Mouse (Mus musculus) liver, embryonic 12.5 days (tissue): ENCODE results near the gene Tigit. TPM values are rescaled to one million over a fixed set of nuclear protein-coding genes. Genes with fewer than 3 reads are reported as not detected.

Experiments used
- ATAC-seq: fragments of 200-750 bp; cut with Nextera tagmentation; 2 replicates; pipeline ENCODE4 v1.8.0; 2017; ENCODE audit warnings: moderate number of reproducible peaks, mild to moderate bottlenecking, moderate library complexity
- H3K27ac ChIP-seq: fragments of 300-500 bp; sonication (generic); 2 replicates; pipeline ENCODE4 v1.5.1; 2016; ENCODE audit warnings: mild to moderate bottlenecking
- H3K27me3 ChIP-seq: fragments of 300-500 bp; sonication (generic); replicated peaks from 2 replicates; pipeline ENCODE4 v1.6.1; 2016; ENCODE audit warnings: mild to moderate bottlenecking, moderate library complexity
- H3K36me3 ChIP-seq: fragments of 300-500 bp; sonication (generic); 2 replicates; pipeline ENCODE4 v1.6.1; 2016; ENCODE audit warnings: mild to moderate bottlenecking, moderate library complexity
- H3K4me1 ChIP-seq: fragments of 300-500 bp; sonication (generic); 2 replicates; pipeline ENCODE4 v1.6.1; 2016
- H3K4me2 ChIP-seq: fragments of 300-500 bp; sonication (generic); 2 replicates; pipeline ENCODE4 v1.6.1; 2016; ENCODE audit warnings: mild to moderate bottlenecking, moderate library complexity
- H3K4me3 ChIP-seq: fragments of 300-500 bp; sonication (generic); 2 replicates; pipeline ENCODE4 v1.5.1; 2016; ENCODE audit warnings: mild to moderate bottlenecking, moderate library complexity
- H3K9ac ChIP-seq: fragments of 300-500 bp; sonication (generic); 2 replicates; pipeline ENCODE4 v1.6.1; 2016; ENCODE audit warnings: mild to moderate bottlenecking, moderate library complexity
- H3K9me3 ChIP-seq: fragments of 300-500 bp; sonication (generic); replicated peaks from 2 replicates; pipeline ENCODE4 v1.6.1; 2016; ENCODE audit warnings: mild to moderate bottlenecking, moderate library complexity
- WGBS: fragments of 180-500 bp; shearing (Covaris S2); methylation state at CpG from one replicate; pipeline ENCODE4 v1.1.7; 2016; ENCODE audit not compliant: insufficient replicate concordance; 5-methylcytosine and 5-hydroxymethylcytosine counted together
- polyA plus RNA-seq: library from polyadenylated mRNA; unstranded; fragments of >200 nt; fragmentation: Nextera tagmentation; extraction: Ambion mirVana; gene quantifications from 2 replicates; pipeline ENCODE4 v1.2.1, GENCODE M21; 2016

Gene Tigit
- polyA plus RNA-seq = not detected in 2 replicates

DNA sequence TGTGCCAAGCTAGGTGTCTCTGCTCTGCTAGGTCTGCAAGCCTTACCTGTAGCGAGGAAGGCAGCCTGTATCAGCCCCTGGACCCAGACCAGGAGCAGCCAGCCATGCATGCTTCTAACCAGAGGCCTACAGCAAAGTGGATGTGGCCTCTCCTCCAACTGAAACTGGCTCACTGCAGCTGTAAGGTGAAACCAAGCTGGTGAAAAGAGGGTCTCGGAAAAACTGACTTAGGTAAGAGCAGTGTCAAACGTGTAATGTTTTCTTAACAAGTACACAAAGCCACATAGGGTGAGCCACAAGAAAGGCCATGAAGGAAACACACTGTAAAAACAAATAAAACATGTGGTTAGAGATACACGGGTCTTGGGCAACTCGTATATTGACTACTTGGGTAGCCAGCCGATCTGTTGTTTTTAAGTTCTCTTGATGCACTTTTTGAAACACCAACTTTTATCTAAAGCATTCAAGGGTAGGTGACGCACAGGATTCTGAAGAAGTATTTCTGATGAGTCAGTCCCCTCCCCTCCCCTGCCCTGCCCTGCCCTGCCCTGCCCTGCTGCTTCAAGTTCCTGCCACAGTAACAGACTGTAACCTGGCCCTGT, at the start of gene Tigit:
Gene Tigit, minus strand, starts transcription at position 169 of the 602 bp plus-strand sequence.
- Histone ChIP-seq H3K4me1 (no peaks in the 10 kb centered on the region), H3K36me3 (no peaks in the 10 kb centered on the region), H3K4me2 (no peak within 1 kb of the TSS), H3K4me3 (no peak within 1 kb of the TSS), H3K9ac (no peak within 1 kb of the TSS), H3K27me3 (no peaks in the 10 kb centered on the region), H3K27ac (no peak within 1 kb of the TSS), H3K9me3 (no peaks in the 10 kb centered on the region)
- WGBS = 58% methylated on average over 7 of the region's 7 CpGs
- ATAC-seq = peak; percentile 64; the same call in 1 of the 2 replicates

DNA sequence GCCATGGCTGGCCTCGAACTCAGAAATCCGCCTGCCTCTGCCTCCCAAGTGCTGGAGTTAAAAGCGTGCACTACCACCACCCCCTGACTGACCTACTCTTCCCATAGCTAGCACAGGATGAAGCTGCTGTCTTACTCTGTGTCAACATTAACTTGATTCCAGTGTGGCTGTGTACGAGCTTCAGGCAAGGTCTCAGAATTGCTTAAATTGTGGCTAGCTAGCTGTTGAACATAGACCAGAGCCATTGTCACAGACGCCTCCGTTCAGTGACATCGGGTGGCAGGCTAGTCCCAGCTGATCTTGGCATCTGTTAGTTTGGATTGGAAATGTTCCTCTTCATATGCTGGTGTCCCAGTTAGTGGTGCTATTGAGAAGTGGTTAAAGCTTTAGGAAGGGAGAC, 47.4 kb upstream of the Tigit start:
- no peak for ATAC-seq
- Histone ChIP-seq H3K9ac (no peak overlapping the region), H3K4me3 (no peak overlapping the region), H3K4me1 (no peaks in the 10 kb centered on the region), H3K36me3 (no peaks in the 10 kb centered on the region), H3K4me2 (no peak overlapping the region), H3K9me3 (no peaks in the 10 kb centered on the region), H3K27ac (no peak overlapping the region), H3K27me3 (no peaks in the 10 kb centered on the region)
- 79% methylated on average over 7 of the region's 7 CpGs for WGBS

DNA sequence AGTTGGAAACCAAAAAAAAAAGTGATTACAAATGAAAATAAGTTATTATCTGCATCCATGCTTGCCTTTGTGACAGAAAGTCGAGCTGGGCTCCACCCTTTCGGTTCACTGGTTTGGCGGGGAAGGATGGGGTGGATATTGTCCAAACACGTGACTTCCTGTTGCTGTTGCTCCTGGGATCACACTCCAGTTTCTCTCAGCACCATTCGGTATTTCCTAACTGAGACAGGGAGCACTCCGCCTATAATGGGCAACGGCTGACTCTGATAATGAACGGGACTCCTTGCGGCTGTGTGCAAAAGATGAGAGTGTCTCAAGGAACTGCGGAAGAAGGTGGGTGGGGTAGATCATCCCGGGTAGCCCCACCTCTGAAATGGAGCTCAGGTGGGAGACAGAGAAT, 46.7 kb upstream of the Tigit start:
- H3K4me1 ChIP-seq = no peaks in the 10 kb centered on the region
- H3K4me2 ChIP-seq = no peak overlapping the region
- 71% methylated on average over 11 of the region's 11 CpGs for WGBS
- H3K36me3 ChIP-seq = no peaks in the 10 kb centered on the region
- no peaks in the 10 kb centered on the region for H3K9me3 ChIP-seq
- H3K27me3 ChIP-seq = no peaks in the 10 kb centered on the region
- H3K9ac ChIP-seq = no peak overlapping the region
- no peak overlapping the region for H3K27ac ChIP-seq
- no peak overlapping the region for H3K4me3 ChIP-seq
- no peak for ATAC-seq

DNA sequence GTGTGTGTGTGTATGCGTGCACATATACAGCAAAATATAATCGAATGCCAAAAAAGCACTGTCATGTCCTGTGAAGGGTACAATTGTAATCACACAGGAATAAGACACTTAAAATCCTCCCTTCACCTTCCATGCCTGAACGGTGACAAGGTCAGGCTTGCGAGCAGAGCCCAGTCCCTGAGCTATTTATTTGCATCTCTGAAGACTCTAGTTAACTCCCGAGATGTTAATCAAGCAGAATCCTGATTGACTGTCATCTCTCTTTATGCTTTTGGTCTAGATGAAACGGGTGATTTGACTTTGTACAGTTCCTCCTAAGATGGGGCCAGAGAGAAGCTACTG, 46.2 kb upstream of the Tigit start:
- WGBS = 57% methylated on average over 6 of the region's 6 CpGs
- no peaks in the 10 kb centered on the region for H3K27me3 ChIP-seq

DNA sequence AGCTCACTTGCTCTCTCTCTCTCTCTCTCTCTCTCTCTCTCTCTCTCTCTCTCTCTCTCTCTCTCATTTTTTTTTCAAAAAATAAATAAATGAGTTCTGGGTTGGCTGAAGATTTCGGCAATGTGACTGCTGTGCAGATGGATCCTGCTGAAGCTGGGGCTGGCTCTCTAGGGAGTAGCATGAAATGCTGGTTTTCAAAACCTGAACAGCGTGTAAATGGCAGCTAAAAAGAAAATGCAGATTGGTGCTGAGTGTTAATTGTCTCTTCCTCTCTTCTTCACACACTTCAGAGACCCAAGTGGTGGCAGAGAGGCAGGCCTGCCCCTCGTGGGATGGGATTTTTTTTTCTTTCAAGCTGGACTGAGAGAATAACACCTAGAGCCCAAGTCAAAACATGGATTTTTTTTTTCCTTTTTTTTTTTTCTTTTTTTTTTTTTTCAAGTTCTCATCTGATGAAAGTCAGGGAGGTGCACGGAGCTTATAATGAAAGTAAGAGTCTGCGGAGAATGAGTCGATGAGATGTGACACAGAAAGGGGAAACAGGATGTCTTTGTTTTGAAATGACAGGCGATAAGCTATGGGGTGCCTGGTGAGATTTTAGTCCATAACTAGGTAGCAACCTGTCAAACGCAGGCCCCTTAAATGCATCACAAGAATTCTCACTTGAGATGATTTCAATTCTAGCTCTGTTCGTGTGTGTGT, 45.6 kb upstream of the Tigit start:
- no peak overlapping the region for H3K9ac ChIP-seq
- H3K4me1 ChIP-seq = no peaks in the 10 kb centered on the region
- no peak overlapping the region for H3K27ac ChIP-seq
- no peaks in the 10 kb centered on the region for H3K27me3 ChIP-seq
- WGBS = 47% methylated on average over 9 of the region's 9 CpGs
- H3K9me3 ChIP-seq = no peaks in the 10 kb centered on the region
- no peak overlapping the region for H3K4me3 ChIP-seq
- no peak for ATAC-seq
- no peaks in the 10 kb centered on the region for H3K36me3 ChIP-seq
- no peak overlapping the region for H3K4me2 ChIP-seq

More for the DNA sequence above, 46.2 kb upstream of the Tigit start:
- ATAC-seq = no peak
- Histone ChIP-seq H3K4me3 (no peak overlapping the region), H3K9me3 (no peaks in the 10 kb centered on the region), H3K36me3 (no peaks in the 10 kb centered on the region), H3K27ac (no peak overlapping the region), H3K4me1 (no peaks in the 10 kb centered on the region), H3K9ac (no peak overlapping the region), H3K4me2 (no peak overlapping the region)

DNA sequence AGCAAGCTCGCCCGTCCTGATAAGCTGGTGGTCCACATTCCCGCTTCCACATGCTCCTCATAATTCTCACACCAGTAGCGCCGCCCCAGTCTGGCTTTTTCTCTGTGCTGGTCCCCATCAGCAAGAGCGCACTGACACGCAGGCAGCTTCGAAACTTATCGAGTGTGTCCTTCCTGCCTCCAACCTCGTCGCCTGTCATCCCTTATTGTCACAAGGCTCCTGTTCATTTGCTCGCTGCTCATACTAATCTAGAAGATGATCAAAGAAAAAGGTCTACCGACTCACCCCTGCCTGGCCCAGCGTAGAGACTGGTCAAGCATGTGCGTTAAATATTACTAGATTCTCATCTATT, 45.1 kb upstream of the Tigit start:
- H3K4me1 ChIP-seq = no peaks in the 10 kb centered on the region
- no peak overlapping the region for H3K4me2 ChIP-seq
- WGBS = 52% methylated on average over 15 of the region's 15 CpGs
- no peak overlapping the region for H3K9ac ChIP-seq
- no peak overlapping the region for H3K27ac ChIP-seq
- H3K27me3 ChIP-seq = no peaks in the 10 kb centered on the region
- no peaks in the 10 kb centered on the region for H3K36me3 ChIP-seq
- H3K4me3 ChIP-seq = no peak overlapping the region
- no peaks in the 10 kb centered on the region for H3K9me3 ChIP-seq
- no peak for ATAC-seq

DNA sequence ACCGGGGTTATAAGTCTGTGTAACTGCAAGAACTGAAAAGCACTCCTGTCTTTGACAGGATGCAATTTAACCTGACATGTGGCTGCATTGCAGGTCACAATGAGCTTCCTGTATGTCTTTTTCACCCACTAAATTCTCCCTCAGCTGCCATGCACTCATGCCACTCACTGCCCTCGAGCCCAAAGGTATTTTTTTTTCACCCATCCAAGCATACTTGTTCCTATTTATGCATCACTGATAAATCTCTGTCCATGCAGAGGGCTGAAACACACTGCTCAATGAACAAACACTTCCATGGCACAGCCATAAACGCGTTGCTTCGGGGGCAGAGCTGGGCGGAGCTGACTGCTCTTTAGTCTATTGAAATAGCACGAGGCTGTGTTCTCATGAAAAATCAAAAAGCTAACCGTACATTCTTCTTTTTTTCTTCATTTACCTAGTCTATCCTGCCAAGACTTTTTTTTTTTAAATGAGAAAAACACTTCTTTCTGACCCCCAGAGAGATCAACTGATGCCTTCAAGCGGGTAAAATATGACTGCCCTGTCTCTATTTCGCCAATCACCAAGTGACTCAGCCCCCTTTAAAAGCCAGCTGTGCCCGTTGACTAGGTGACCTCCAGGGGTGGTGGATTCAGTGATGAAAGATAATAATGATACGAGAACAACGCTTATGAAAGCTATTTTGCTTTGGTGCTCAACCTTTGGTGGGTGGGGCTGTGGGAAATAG, 44.6 kb upstream of the Tigit start:
- Histone ChIP-seq H3K9me3 (no peaks in the 10 kb centered on the region), H3K4me3 (no peak overlapping the region), H3K9ac (no peak overlapping the region), H3K27ac (no peak overlapping the region), H3K4me1 (no peaks in the 10 kb centered on the region), H3K27me3 (no peaks in the 10 kb centered on the region), H3K4me2 (no peak overlapping the region), H3K36me3 (no peaks in the 10 kb centered on the region)
- 61% methylated on average over 13 of the region's 13 CpGs for WGBS
- no peak for ATAC-seq

DNA sequence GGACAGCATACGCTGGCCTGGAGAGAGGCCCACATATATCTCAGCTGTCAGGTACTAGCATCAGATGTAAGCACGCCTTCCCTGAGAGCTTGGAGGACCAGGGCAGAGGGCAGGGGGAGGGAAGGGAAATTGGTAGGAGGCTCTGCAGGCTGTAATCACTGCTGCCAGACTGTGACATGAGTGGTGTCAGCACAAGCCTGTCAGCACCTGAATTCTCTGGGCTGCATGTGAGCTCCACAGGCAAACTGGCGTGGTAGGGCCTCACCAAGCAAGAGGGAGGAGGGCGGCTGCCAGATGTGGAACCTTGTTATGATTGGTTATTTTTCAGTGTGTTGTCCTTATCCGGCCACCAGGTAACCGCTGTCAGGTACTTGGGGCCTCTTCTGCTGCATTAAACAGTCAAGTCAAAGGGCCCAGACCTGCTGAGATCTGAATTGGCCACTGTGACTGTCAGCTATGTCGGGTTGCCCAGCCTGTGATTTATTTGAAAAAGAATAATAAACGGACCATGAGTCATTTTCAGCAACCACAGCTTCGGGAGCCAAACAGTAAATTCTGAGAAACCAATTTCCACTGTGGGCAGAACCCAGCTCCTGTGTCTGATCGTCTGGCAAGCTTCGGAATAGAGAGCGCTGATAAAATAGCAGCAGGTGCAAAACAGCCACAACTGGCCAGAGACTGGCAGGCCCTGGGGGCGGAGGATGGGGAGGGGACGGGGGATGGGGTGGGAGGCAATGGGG, 38.0 kb upstream of the Tigit start:
- WGBS = 65% methylated on average over 14 of the region's 14 CpGs
- Histone ChIP-seq H3K36me3 (no peaks in the 10 kb centered on the region), H3K4me3 (no peak overlapping the region), H3K9ac (no peak overlapping the region), H3K27me3 (no peaks in the 10 kb centered on the region), H3K4me1 (no peaks in the 10 kb centered on the region), H3K9me3 (no peaks in the 10 kb centered on the region), H3K27ac (no peak overlapping the region), H3K4me2 (no peak overlapping the region)
- ATAC-seq = no peak

DNA sequence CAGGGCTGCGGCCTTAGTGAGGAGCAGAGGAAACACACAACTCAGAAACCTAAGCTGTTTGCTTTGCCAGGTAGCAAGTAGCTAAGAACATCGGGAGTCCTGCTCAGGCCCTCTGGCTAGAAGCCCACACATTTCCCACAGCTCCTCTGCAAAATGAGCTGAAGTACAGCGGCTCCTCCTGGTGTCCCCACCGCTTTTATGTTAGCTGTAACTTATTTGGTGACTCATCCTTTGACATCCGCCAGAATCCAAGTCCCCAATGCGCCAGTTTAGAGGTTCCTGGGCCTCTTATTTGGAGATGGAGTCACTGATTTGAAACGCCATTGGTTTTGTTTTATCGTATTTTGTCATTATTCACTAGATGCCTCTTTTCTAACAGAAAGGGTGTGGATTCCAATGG, 36.6 kb upstream of the Tigit start:
- Histone ChIP-seq H3K4me1 (no peaks in the 10 kb centered on the region), H3K9ac (no peak overlapping the region), H3K36me3 (no peaks in the 10 kb centered on the region), H3K4me2 (no peak overlapping the region), H3K27me3 (no peaks in the 10 kb centered on the region), H3K27ac (no peak overlapping the region), H3K9me3 (no peaks in the 10 kb centered on the region), H3K4me3 (no peak overlapping the region)
- ATAC-seq = no peak
- WGBS = 73% methylated on average over 8 of the region's 8 CpGs

DNA sequence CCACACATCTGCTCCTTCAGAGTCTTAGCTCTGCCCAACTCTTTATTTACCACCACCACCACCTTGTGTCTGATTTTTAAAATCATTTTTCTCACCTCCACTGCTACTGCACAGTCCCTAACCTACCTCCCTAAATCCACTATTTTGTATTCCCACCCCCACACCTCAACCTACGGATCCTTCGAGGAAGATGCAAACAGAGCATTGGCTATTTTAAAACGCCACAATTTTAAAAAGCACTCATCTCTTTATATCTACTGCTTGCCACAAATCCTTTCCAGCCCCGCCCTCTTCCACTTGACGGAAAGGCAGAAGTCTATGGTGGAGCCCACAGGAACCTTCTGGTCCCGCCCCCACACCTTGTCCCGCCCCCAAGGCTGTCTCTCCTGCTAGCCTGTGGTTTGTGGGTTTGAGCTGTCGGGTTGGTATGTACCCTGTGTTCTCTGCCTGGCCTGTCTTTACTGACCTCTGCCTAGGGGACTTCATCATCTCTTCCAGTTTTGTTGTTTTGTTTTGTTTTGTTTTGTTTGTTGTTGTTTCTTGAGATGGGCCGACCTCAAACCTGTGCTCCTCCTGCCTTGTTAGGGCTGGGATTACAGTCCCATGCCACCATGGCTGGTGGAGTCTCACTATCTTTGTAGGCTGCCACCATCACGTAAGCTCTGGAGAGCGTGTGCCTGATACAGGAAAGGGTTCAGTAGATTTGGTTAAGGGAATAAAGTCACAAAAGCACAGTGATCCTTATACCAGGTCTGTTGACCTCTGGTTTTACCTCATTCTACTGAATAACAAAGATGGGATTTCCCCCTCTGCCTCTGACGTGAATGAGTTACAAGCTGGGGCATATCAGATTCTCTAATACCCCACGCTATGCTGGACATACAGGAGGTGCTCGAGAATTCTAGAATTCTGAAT, 35.0 kb upstream of the Tigit start:
- 0 out of 2 replicates have a peak, but pooled peaks have one; percentile 40 for ATAC-seq
- no peaks in the 10 kb centered on the region for H3K27me3 ChIP-seq

DNA sequence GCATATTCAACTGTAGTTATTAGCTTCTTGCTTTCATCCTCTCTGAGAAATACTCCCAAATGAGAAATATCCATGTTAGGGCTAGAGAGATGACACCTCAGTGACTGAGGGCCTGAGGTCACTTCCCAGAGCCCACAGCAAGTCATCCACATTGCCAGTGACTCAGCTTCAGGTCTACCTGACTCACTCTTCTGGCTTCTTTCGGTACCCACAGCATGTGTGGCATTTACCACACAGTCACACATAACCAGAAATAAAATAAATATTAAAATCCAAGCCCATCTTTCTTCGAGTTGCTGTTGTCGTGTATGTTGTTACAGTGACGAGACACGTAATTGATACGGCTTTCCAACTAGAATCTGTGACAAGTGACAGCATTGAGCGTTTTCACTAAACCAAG, 33.8 kb upstream of the Tigit start:
- no peaks in the 10 kb centered on the region for H3K27me3 ChIP-seq
- ATAC-seq = no peak
- no peaks in the 10 kb centered on the region for H3K4me1 ChIP-seq
- WGBS = 75% methylated on average over 7 of the region's 7 CpGs
- H3K4me3 ChIP-seq = no peak overlapping the region
- H3K27ac ChIP-seq = no peak overlapping the region
- no peaks in the 10 kb centered on the region for H3K36me3 ChIP-seq
- H3K4me2 ChIP-seq = no peak overlapping the region
- H3K9me3 ChIP-seq = no peaks in the 10 kb centered on the region
- no peak overlapping the region for H3K9ac ChIP-seq

More for the DNA sequence above, 35.0 kb upstream of the Tigit start:
- Histone ChIP-seq H3K36me3 (no peaks in the 10 kb centered on the region), H3K4me2 (no peak overlapping the region), H3K9me3 (no peaks in the 10 kb centered on the region), H3K27ac (no peak overlapping the region), H3K4me3 (no peak overlapping the region), H3K4me1 (no peaks in the 10 kb centered on the region), H3K9ac (no peak overlapping the region)
- 38% methylated on average over 14 of the region's 14 CpGs for WGBS
